Mouse (Mus musculus): ENCODE measurements at regions not wholly inside any gene's neighbourhood (a gene's known extent, or its start where the extent isn't known, plus 50 kb on each side); places are given as distances from the start of the nearest gene placed in this dataset.

DNA sequence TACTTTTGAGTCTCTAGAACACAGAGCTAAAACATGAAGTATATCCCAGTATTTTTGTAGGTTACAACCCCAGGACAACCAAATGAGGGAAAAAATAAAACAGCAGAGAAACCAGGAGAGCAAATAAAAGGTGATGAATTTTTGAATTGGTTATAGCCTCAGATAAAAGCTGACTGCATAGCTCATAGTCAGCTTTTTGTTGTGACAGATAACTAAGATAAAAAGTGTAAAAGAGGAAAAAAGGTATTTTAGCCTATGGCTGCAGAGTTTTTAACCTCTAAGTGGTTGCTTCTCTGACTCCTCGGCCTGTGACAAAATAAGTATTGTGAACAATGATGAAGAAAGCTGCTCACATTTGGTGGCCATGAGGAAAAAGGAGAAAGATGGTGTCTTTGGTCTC, 111.6 kb upstream of the Tbc1d5 start:
- H3K27me3 ChIP-seq (ENCODE audit: control insufficient read depth, insufficient read depth, low read length): no peaks in the 10 kb centered on the region
- no peak for TF ChIP-seq CTCF (IDR thresholded peaks at IDR 0.05; ENCODE audit: borderline replicate concordance, control insufficient read depth, extremely low read depth, insufficient read depth, low read length, poor library complexity)
- no peak for TF ChIP-seq POLR2A (IDR thresholded peaks at IDR 0.05; ENCODE audit: control insufficient read depth, extremely low read depth, insufficient read depth, low read length, poor library complexity)
- WGBS: 93% methylated on average over 1 of the region's 1 CpGs
- H3K36me3 ChIP-seq (ENCODE audit: control insufficient read depth, insufficient read depth, low read length): no peaks in the 10 kb centered on the region
- DNase-seq: no peak
- no peaks in the 10 kb centered on the region for H3K4me1 ChIP-seq (replicated peaks; ENCODE audit: control insufficient read depth, insufficient read depth, low read length)
- H3K27ac ChIP-seq (ENCODE audit: control insufficient read depth, insufficient read depth, low read length): no peak overlapping the region
- H3K4me3 ChIP-seq (ENCODE audit: control insufficient read depth, insufficient read depth, low read length): no peak overlapping the region

DNA sequence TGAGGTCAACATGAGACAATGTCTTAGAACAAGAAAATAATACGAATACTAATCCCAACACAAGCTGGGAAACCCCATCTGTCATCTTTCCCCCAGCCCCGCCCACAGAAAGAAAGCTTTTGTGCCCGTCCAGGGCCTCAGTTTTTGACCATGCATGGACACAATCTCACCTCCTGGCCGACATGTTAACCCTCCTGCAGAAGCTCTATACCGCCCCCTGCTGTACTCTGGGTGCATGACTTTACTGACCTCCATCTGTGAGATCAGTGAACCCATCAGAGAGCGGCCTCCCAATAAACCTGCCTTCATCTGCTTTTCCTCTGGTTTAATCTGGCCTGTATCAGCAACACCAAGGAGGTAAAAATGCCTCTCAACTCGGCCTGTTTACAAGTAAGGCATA, 109.6 kb upstream of the Tbc1d5 start:
- no peaks in the 10 kb centered on the region for H3K27me3 ChIP-seq (ENCODE audit: control insufficient read depth, insufficient read depth, low read length)
- peak; percentile 71 for DNase-seq
- H3K27ac ChIP-seq (ENCODE audit: control insufficient read depth, insufficient read depth, low read length): no peak overlapping the region
- H3K4me3 ChIP-seq (ENCODE audit: control insufficient read depth, insufficient read depth, low read length): no peak overlapping the region
- H3K4me1 ChIP-seq (replicated peaks; ENCODE audit: control insufficient read depth, insufficient read depth, low read length): no peaks in the 10 kb centered on the region
- 83% methylated on average over 7 of the region's 7 CpGs for WGBS
- H3K36me3 ChIP-seq (ENCODE audit: control insufficient read depth, insufficient read depth, low read length): no peaks in the 10 kb centered on the region
- TF ChIP-seq POLR2A (IDR thresholded peaks at IDR 0.05; ENCODE audit: control insufficient read depth, extremely low read depth, insufficient read depth, low read length, poor library complexity) (no peak), CTCF (IDR thresholded peaks at IDR 0.05; ENCODE audit: borderline replicate concordance, control insufficient read depth, extremely low read depth, insufficient read depth, low read length, poor library complexity) (peak; percentile 57; the same call in 1 of the 2 replicates)

DNA sequence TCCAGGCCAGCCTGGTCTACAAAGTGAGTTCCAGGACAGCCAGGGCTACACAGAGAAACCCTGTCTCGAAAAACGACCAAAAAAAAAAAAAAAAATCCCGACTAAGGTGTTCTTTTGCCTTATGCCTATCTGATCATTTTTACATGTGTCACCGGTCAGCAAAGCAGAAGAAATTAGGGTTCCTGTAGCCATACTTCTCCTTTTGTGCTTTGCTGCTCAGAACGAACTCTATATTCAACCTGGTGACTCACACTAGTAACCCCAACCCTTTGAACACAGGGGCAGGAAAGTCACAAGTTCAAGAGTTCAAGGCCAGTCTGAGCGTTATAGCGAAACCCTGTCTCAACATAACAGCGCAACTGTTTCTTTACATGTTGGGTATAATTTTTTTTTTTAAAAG, 108.7 kb upstream of the Tbc1d5 start:
- no peak for TF ChIP-seq CTCF (IDR thresholded peaks at IDR 0.05; ENCODE audit: borderline replicate concordance, control insufficient read depth, extremely low read depth, insufficient read depth, low read length, poor library complexity)
- TF ChIP-seq POLR2A (IDR thresholded peaks at IDR 0.05; ENCODE audit: control insufficient read depth, extremely low read depth, insufficient read depth, low read length, poor library complexity): no peak
- WGBS: 80% methylated on average over 8 of the region's 8 CpGs

DNA sequence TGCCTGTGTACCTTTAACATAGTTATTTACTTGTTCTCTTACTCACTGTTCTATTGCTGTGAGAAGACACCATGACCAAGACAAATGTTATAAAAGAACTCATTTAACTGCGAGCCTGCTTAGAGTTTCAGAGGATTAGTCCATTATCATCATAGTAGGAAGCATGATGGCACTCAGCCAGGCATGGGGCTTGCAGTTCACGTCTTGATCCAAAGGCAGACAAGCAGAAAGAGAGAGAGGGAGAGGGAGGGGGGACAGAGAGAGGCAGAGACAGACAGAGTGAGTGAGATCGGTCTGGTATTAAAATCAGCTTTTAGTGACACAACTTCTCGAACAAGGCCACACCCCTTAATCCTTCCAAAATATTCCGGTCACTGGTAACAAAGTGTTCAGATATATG, 106.2 kb upstream of the Tbc1d5 start:
- Histone ChIP-seq H3K4me3 (ENCODE audit: control insufficient read depth, insufficient read depth, low read length) (no peak overlapping the region), H3K27ac (ENCODE audit: control insufficient read depth, insufficient read depth, low read length) (no peak overlapping the region), H3K4me1 (replicated peaks; ENCODE audit: control insufficient read depth, insufficient read depth, low read length) (no peaks in the 10 kb centered on the region), H3K36me3 (ENCODE audit: control insufficient read depth, insufficient read depth, low read length) (no peaks in the 10 kb centered on the region), H3K27me3 (ENCODE audit: control insufficient read depth, insufficient read depth, low read length) (no peaks in the 10 kb centered on the region)
- no peak for TF ChIP-seq POLR2A (IDR thresholded peaks at IDR 0.05; ENCODE audit: control insufficient read depth, extremely low read depth, insufficient read depth, low read length, poor library complexity)
- no peak for TF ChIP-seq CTCF (IDR thresholded peaks at IDR 0.05; ENCODE audit: borderline replicate concordance, control insufficient read depth, extremely low read depth, insufficient read depth, low read length, poor library complexity)
- no peak for DNase-seq
- 95% methylated on average over 5 of the region's 5 CpGs for WGBS

More for the DNA sequence above, 108.7 kb upstream of the Tbc1d5 start:
- Histone ChIP-seq H3K27ac (ENCODE audit: control insufficient read depth, insufficient read depth, low read length) (no peak overlapping the region), H3K4me3 (ENCODE audit: control insufficient read depth, insufficient read depth, low read length) (no peak overlapping the region), H3K4me1 (replicated peaks; ENCODE audit: control insufficient read depth, insufficient read depth, low read length) (no peaks in the 10 kb centered on the region), H3K27me3 (ENCODE audit: control insufficient read depth, insufficient read depth, low read length) (no peaks in the 10 kb centered on the region), H3K36me3 (ENCODE audit: control insufficient read depth, insufficient read depth, low read length) (no peaks in the 10 kb centered on the region)
- no peak for DNase-seq

DNA sequence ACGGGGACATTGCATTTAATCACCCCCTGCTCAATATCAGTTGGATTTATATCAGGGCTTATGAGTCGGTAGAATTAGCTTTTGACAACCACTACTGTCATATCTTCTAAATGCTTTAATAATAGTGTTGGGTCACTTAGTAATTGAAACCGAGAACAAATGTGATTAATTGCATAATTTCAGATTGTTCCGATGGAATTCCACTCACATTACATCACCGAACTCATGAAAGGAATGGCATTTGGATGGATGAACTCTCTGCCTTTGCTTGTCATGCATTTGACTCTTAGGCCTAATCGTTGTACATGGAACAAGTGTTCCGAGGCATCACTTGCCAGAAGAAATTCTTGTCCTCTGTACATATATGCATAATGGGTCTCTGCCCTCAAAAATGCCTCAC, 99.6 kb upstream of the Tbc1d5 start:
- H3K36me3 ChIP-seq (ENCODE audit: control insufficient read depth, insufficient read depth, low read length): no peaks in the 10 kb centered on the region
- H3K27ac ChIP-seq (ENCODE audit: control insufficient read depth, insufficient read depth, low read length): no peak overlapping the region
- H3K4me3 ChIP-seq (ENCODE audit: control insufficient read depth, insufficient read depth, low read length): no peak overlapping the region
- no peak for TF ChIP-seq CTCF (IDR thresholded peaks at IDR 0.05; ENCODE audit: borderline replicate concordance, control insufficient read depth, extremely low read depth, insufficient read depth, low read length, poor library complexity)
- no peak for TF ChIP-seq POLR2A (IDR thresholded peaks at IDR 0.05; ENCODE audit: control insufficient read depth, extremely low read depth, insufficient read depth, low read length, poor library complexity)
- 98% methylated on average over 7 of the region's 7 CpGs for WGBS
- no peak for DNase-seq
- H3K4me1 ChIP-seq (replicated peaks; ENCODE audit: control insufficient read depth, insufficient read depth, low read length): no peaks in the 10 kb centered on the region
- no peaks in the 10 kb centered on the region for H3K27me3 ChIP-seq (ENCODE audit: control insufficient read depth, insufficient read depth, low read length)

DNA sequence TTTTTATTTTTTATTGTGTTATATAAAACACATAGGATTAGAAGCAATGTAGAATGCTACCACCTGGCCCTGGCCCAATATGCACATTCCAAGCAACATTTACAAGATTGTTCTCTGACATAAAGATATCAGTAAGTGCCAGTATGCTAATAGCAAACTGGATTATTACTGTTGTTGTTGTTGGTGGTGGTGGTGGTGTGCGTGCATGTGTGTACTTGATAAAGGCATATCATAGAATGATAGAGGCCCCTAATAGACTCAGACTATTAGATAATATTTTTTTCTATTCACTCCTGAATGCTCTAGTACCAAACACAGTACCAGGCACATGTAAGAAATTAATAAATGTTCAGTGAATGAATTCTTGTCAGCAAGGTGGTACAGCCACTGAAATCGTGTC, 98.9 kb upstream of the Tbc1d5 start:
- no peaks in the 10 kb centered on the region for H3K4me1 ChIP-seq (replicated peaks; ENCODE audit: control insufficient read depth, insufficient read depth, low read length)
- DNase-seq: no peak
- no peak overlapping the region for H3K27ac ChIP-seq (ENCODE audit: control insufficient read depth, insufficient read depth, low read length)
- 94% methylated on average over 2 of the region's 2 CpGs for WGBS
- TF ChIP-seq POLR2A (IDR thresholded peaks at IDR 0.05; ENCODE audit: control insufficient read depth, extremely low read depth, insufficient read depth, low read length, poor library complexity): no peak
- no peak for TF ChIP-seq CTCF (IDR thresholded peaks at IDR 0.05; ENCODE audit: borderline replicate concordance, control insufficient read depth, extremely low read depth, insufficient read depth, low read length, poor library complexity)
- no peak overlapping the region for H3K4me3 ChIP-seq (ENCODE audit: control insufficient read depth, insufficient read depth, low read length)
- H3K36me3 ChIP-seq (ENCODE audit: control insufficient read depth, insufficient read depth, low read length): no peaks in the 10 kb centered on the region
- H3K27me3 ChIP-seq (ENCODE audit: control insufficient read depth, insufficient read depth, low read length): no peaks in the 10 kb centered on the region

DNA sequence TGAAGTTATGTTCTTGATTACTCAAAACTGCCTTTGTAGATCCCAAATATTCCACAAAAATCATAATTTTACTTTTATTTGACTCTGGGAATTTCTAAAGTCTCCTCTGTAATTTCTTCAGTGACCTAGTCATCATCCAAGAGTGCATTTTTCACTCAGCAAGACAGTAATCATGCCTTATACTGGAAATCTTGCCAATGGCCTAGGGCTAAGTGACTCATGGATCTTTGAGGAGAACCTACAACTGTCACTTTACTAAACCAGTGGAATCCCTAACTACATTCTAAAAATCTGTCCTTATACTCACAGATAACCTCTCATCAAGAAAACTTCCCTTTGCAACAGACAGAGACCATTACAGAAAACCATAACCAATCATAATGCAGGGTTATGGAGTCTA, 98.0 kb upstream of the Tbc1d5 start:
- Histone ChIP-seq H3K36me3 (ENCODE audit: control insufficient read depth, insufficient read depth, low read length) (no peaks in the 10 kb centered on the region), H3K4me1 (replicated peaks; ENCODE audit: control insufficient read depth, insufficient read depth, low read length) (no peaks in the 10 kb centered on the region), H3K27ac (ENCODE audit: control insufficient read depth, insufficient read depth, low read length) (no peak overlapping the region), H3K27me3 (ENCODE audit: control insufficient read depth, insufficient read depth, low read length) (no peaks in the 10 kb centered on the region), H3K4me3 (ENCODE audit: control insufficient read depth, insufficient read depth, low read length) (no peak overlapping the region)
- TF ChIP-seq CTCF (IDR thresholded peaks at IDR 0.05; ENCODE audit: borderline replicate concordance, control insufficient read depth, extremely low read depth, insufficient read depth, low read length, poor library complexity): no peak
- DNase-seq: no peak

Measured in thymus, adult 2 months (tissue).